Mouse (Mus musculus): Measurements from ENCODE around the gene Elane.

GRCm38 (mm10) chr10:79889386-79889785 is 3.3 kb downstream of the Elane start:
- TF ChIP-seq MAZ (IDR thresholded peaks at IDR 0.05; ENCODE audit: low read depth, low read length) (no peak), CTCF (IDR thresholded peaks at IDR 0.05 in 2 of 3, conservative IDR thresholded peaks at IDR 0.05 in 1 of 3; ENCODE audit: control insufficient read depth in 1 of 3, insufficient read depth in 1 of 3, low read depth in 2 of 3, low read length in 3 of 3, poor library complexity in 1 of 3, severe bottlenecking in 1 of 3) (no peak), GATA1 (IDR thresholded peaks at IDR 0.05; ENCODE audit: low read depth, low read length) (no peak), ZC3H11A (IDR thresholded peaks at IDR 0.05; ENCODE audit: low read depth, low read length) (no peak), CHD2 (IDR thresholded peaks at IDR 0.05; ENCODE audit: low read length) (no peak), EP300 (IDR thresholded peaks at IDR 0.05; ENCODE audit: low read depth in 1 of 2, low read length in 2 of 2) (no peak)
